Mouse (Mus musculus) myocyte (in vitro differentiated cells): ENCODE results near the gene Aven.

ENCODE experiments used
- CEBPB ChIP-seq: IDR thresholded peaks from 2 replicates; pipeline ENCODE4 v1.6.1; 2011; ENCODE audit warnings: mild to moderate bottlenecking, moderate library complexity; ENCODE audit not compliant: poor library complexity, insufficient read depth, severe bottlenecking
- MAX ChIP-seq: IDR thresholded peaks from one replicate; pipeline ENCODE4 v1.6.1; 2011; ENCODE audit warnings: low read depth, mild to moderate bottlenecking, control low read depth
- MYOD1 ChIP-seq, 3 experiments: IDR thresholded peaks; one replicate each; pipeline ENCODE4 v1.6.1; 2011; ENCODE audit warnings: control low read depth in 2 of 3, low read depth in 2 of 3, mild to moderate bottlenecking in 2 of 3, moderate library complexity in 1 of 3; ENCODE audit not compliant: insufficient read length in 2 of 3, control insufficient read depth in 1 of 3
- POLR2A ChIP-seq: IDR thresholded peaks from one replicate; pipeline ENCODE4 v1.6.1; 2011; ENCODE audit warnings: low read depth, mild to moderate bottlenecking, control low read depth, moderate library complexity; ENCODE audit not compliant: insufficient read length
- POLR2AphosphoS2 ChIP-seq: IDR thresholded peaks from one replicate; pipeline ENCODE4 v1.6.1; 2011; ENCODE audit warnings: low read depth, control low read depth; ENCODE audit not compliant: insufficient read length
- REST ChIP-seq: IDR thresholded peaks from one replicate; pipeline ENCODE4 v1.6.1; 2011; ENCODE audit warnings: mild to moderate bottlenecking, control low read depth, moderate library complexity; ENCODE audit not compliant: insufficient read depth, insufficient read length
- SRF ChIP-seq: IDR thresholded peaks from one replicate; pipeline ENCODE4 v1.6.1; 2011; ENCODE audit warnings: low read depth; ENCODE audit not compliant: control insufficient read depth, insufficient read length
- TCF12 ChIP-seq: IDR thresholded peaks from one replicate; pipeline ENCODE4 v1.6.1; 2011; ENCODE audit warnings: mild to moderate bottlenecking, control low read depth; ENCODE audit not compliant: poor library complexity, insufficient read depth, severe bottlenecking
- USF1 ChIP-seq: IDR thresholded peaks from one replicate; pipeline ENCODE4 v1.6.1; 2011; ENCODE audit warnings: low read depth, mild to moderate bottlenecking, control low read depth, moderate library complexity

DNA sequence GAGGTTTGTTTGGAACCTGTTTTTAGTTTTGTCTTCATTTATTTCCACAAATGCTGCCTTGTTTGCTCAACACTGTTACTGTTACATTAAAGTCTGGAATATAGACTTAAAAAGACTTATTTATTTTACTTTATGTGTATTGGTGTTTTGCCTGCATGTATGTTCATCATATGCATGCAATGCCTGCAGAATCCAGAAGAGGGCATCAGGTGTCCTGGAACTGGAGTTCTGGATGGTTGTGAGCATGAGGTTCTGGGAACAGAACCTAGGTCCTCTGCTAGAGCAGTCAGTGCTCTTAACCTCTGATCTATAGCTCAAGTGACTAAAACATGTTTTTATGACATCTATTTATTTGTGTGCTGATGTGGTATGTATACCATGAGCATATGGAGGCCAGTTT is 25.8 kb downstream of the Aven start:
- TF ChIP-seq POLR2A (no peak), MYOD1 (IDR thresholded peaks at IDR 0.05; ENCODE audit: control insufficient read depth in 1 of 3, insufficient read length in 2 of 3, low read depth in 2 of 3) (no peak), SRF (no peak), POLR2AphosphoS2 (no peak), MAX (no peak), TCF12 (no peak), CEBPB (no peak), REST (no peak), USF1 (no peak)
